Mouse (Mus musculus) lung, embryonic 15.5 days (tissue): ENCODE data around the gene Spata2l. TPM values are rescaled to one million over a fixed set of nuclear protein-coding genes. Genes with fewer than 3 reads are reported as not detected.
"Not testable (repeated sequence)": the region's sequence is repeated elsewhere in the genome, so short reads cannot be mapped to it uniquely, and the experiment has no call there.

Source experiments
- ATAC-seq: fragments of 200-750 bp; cut with Nextera tagmentation; 2 replicates; pipeline ENCODE4 v1.8.0; 2017; ENCODE audit warnings: moderate number of reproducible peaks, borderline replicate concordance; ENCODE audit not compliant: low FRiP score, low TSS enrichment; ENCODE audit errors: extremely low read depth
- H3K27ac ChIP-seq: fragments of 300-500 bp; sonication (generic); 2 replicates; pipeline ENCODE4 v1.5.1; 2015; ENCODE audit warnings: moderate library complexity, mild to moderate bottlenecking, inconsistent platforms
- H3K27me3 ChIP-seq: fragments of 300-500 bp; sonication (generic); 2 replicates; pipeline ENCODE4 v1.6.1; 2015; ENCODE audit warnings: inconsistent platforms
- H3K36me3 ChIP-seq: fragments of 300-500 bp; sonication (generic); 2 replicates; pipeline ENCODE4 v1.6.1; 2015; ENCODE audit warnings: inconsistent platforms
- H3K4me1 ChIP-seq: fragments of 300-500 bp; sonication (generic); 2 replicates; pipeline ENCODE4 v1.6.1; 2015; ENCODE audit warnings: inconsistent platforms
- H3K4me2 ChIP-seq: fragments of 300-500 bp; sonication (generic); 2 replicates; pipeline ENCODE4 v1.6.1; 2015; ENCODE audit warnings: inconsistent platforms, mild to moderate bottlenecking, moderate library complexity
- H3K4me3 ChIP-seq: fragments of 300-500 bp; sonication (generic); 2 replicates; pipeline ENCODE4 v1.5.1; 2015; ENCODE audit warnings: mild to moderate bottlenecking, inconsistent platforms
- H3K9ac ChIP-seq: fragments of 300-500 bp; sonication (generic); 2 replicates; pipeline ENCODE4 v1.6.1; 2015; ENCODE audit warnings: inconsistent platforms
- H3K9me3 ChIP-seq: fragments of 300-500 bp; sonication (generic); 2 replicates; pipeline ENCODE4 v1.6.1; 2016; ENCODE audit warnings: inconsistent platforms
- WGBS: fragments of 180-500 bp; shearing (Covaris S2); methylation state at CpG from one replicate; pipeline ENCODE4 v1.1.7; 2015; 5-methylcytosine and 5-hydroxymethylcytosine counted together
- polyA plus RNA-seq: library from polyadenylated mRNA; unstranded; fragments of >200 nt; fragmentation: Nextera tagmentation; extraction: Ambion mirVana; gene quantifications from 2 replicates; pipeline ENCODE4 v1.2.1, GENCODE M21; 2015

Spata2l gene
- polyA plus RNA-seq, 1 experiment from 2014 or later = 4.6 TPM

GRCm38 (mm10) chr8:123224278-123225266, 11.5 kb downstream of the Spata2l start, which contains the start of gene Cdk10:
TSS of gene Cdk10 (plus strand) at chr8:123224842.
- no peaks in the 10 kb centered on the region for H3K9me3 ChIP-seq
- ATAC-seq = peak; percentile 88; the same call in 1 of the 2 replicates
- H3K4me3 ChIP-seq = peak within 1 kb of the TSS; percentile 62
- H3K27ac ChIP-seq = peak within 1 kb of the TSS; percentile 85
- H3K4me1 ChIP-seq = peaks cover 13% of the 10 kb centered on the region
- H3K9ac ChIP-seq = peak within 1 kb of the TSS; percentile 70
- H3K27me3 ChIP-seq = no peaks in the 10 kb centered on the region
- H3K36me3 ChIP-seq = peaks cover 12% of the 10 kb centered on the region; the same call in 1 of the 2 replicates
- H3K4me2 ChIP-seq = peak within 1 kb of the TSS; percentile 89
- 2% methylated on average over 59 of the region's 59 CpGs for whole genome bisulfite sequencing

DNA sequence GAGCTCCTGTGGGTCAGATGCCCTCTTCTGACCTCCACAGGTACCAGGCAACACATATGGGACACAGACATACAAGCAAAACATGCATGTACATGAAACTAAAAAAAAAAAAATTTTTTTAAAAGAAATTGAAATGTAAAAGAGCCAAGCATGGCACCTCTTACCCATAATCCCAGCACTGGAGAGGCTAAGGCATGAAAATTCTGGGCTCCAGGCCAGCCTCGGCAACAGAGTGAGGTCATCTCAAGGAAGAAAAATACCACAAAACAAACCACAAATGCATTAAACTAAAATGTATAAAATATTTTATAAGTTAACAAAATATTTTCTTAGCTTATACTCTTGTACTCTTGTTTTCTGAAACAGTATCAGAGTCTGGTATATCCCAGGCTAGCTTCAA, 15.1 kb downstream of the Spata2l start:
- no peaks in the 10 kb centered on the region for H3K27me3 ChIP-seq
- peaks cover 13% of the 10 kb centered on the region for H3K4me1 ChIP-seq
- H3K4me2 ChIP-seq = no peak overlapping the region
- ATAC-seq = no peak
- H3K9me3 ChIP-seq = no peaks in the 10 kb centered on the region
- no peak overlapping the region for H3K4me3 ChIP-seq
- H3K36me3 ChIP-seq = no peaks in the 10 kb centered on the region
- no peak overlapping the region for H3K27ac ChIP-seq
- no peak overlapping the region for H3K9ac ChIP-seq
- 66% methylated on average over 1 of the region's 1 CpGs for WGBS

DNA sequence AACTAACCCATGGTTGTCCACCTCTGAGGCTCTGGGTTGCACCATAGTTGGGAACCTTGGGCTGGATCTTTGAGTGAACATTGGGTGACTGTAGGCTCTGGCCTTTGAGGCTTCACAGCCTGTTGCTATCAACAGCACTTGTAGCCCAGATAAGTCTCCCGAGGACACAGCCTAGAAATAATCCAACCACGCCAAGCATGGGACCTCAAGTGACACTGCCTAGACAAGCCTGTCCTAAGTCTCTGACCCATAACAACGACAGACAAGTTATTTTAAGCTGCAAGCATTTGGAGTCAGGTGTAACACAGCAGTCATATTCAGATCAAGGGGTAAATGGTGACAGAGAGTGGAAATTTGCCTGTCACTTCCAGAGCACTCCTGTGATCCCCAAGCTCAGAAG, 20.6 kb downstream of the Spata2l start:
- Histone ChIP-seq H3K9me3 (no peaks in the 10 kb centered on the region), H3K27ac (no peak overlapping the region), H3K4me2 (no peak overlapping the region), H3K9ac (no peak overlapping the region), H3K27me3 (no peaks in the 10 kb centered on the region), H3K36me3 (0 out of 2 replicates have a peak, but pooled peaks cover under 1% of the 10 kb centered on the region), H3K4me1 (peaks cover 17% of the 10 kb centered on the region), H3K4me3 (no peak overlapping the region)
- 68% methylated on average over 3 of the region's 3 CpGs for WGBS
- ATAC-seq = no peak

- H3K4me2 ChIP-seq = peak overlapping the region; percentile 89
- WGBS = 11% methylated on average over 22 of the region's 22 CpGs
- H3K9me3 ChIP-seq = no peaks in the 10 kb centered on the region
- H3K4me1 ChIP-seq = peaks cover 17% of the 10 kb centered on the region
- H3K36me3 ChIP-seq = peaks cover 15% of the 10 kb centered on the region; the same call in 1 of the 2 replicates
- H3K27me3 ChIP-seq = no peaks in the 10 kb centered on the region
- H3K27ac ChIP-seq = peak overlapping the region; percentile 29
- peak overlapping the region; percentile 46 for H3K9ac ChIP-seq
- ATAC-seq = peak; percentile 19; the same call in 1 of the 2 replicates
- peak overlapping the region; percentile 99 for H3K4me3 ChIP-seq
Observed at GRCm38 (mm10) chr8:123213118-123213772, 22.8 kb downstream of the Spata2l start.

DNA sequence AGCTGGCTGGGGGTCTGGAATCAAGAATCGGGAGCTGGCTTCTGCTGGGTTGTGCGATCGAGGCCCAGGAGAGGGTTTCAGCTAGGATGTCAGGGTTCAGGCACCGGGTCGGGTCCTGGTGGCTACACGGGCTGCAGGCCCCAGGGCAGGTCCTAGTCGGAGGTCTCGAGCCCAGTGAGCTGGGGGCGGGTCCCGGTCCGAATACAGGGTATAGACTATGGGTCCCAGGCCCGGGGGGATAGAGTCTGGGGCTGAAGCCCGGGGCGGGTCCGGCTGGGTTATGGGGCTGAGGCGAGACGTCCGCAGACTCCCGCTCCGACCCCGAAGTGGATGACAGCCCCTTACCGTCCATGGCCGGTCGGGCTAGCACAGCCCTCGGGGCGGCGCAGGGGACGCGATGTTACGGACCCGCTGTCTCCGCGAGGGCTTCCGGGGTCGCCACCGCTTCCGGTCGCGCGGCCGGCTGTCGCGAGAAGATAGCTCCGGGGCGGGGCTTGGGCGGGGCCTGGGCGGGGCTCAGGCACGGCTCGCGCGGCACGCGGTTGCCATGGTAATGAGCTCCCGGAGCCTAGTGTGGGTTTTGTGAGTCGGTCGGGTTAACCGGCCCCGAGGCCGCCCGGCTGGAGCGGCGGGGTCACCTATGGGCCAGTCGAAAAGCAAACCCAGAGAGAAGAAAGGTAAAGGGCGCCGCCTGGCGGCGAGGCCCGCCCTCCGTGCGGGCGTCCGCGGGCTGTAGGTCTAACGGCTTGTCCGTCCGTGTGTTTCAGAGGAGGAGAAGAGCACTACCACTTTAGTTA, 23.5 kb downstream of the Spata2l start, which contains the start of the genes Chmp1a and Spata33:
TSS of gene Chmp1a (minus strand) at position 443 of the 797 bp plus-strand sequence.
TSS of gene Spata33 (plus strand) at position 512 of the 797 bp plus-strand sequence.
- Histone ChIP-seq H3K4me2 (peak within 1 kb of the TSS; percentile 89), H3K36me3 (peaks cover 22% of the 10 kb centered on the region), H3K27ac (peak within 1 kb of the TSS; percentile 29), H3K9me3 (no peaks in the 10 kb centered on the region), H3K4me1 (peaks cover 17% of the 10 kb centered on the region), H3K27me3 (no peaks in the 10 kb centered on the region), H3K9ac (peak within 1 kb of the TSS; percentile 98), H3K4me3 (peak within 1 kb of the TSS; percentile 99)
- ATAC-seq = peak; percentile 92
- WGBS = under 1% methylated on average over 76 of the region's 76 CpGs

DNA sequence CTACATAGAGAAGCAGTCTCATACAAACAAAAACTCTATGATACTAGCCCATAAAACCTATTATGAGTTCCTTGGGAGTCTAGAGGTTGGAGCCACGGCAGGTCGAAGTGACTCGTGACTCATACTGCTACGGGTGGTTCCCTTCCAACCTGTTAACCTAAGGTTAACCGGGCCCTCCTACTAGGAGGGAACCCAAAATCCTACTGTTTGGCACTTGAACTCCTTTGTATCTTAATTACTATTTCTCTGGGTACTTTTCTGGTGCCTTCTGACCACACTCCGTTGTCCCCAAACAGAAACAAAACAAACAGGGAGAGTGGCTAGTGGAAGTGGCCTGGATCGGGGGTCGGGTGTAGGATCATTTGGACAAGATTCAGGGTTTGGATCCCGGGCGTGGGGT, 24.2 kb downstream of the Spata2l start:
- H3K36me3 ChIP-seq = peaks cover 29% of the 10 kb centered on the region
- H3K9ac ChIP-seq = peak overlapping the region; percentile 98
- H3K27me3 ChIP-seq = no peaks in the 10 kb centered on the region
- H3K27ac ChIP-seq = no peak overlapping the region
- WGBS = 36% methylated on average over 10 of the region's 10 CpGs
- peaks cover 17% of the 10 kb centered on the region for H3K4me1 ChIP-seq
- H3K4me2 ChIP-seq = peak overlapping the region; percentile 89
- peak overlapping the region; percentile 99 for H3K4me3 ChIP-seq
- no peaks in the 10 kb centered on the region for H3K9me3 ChIP-seq
- no peak for ATAC-seq

- Histone ChIP-seq H3K4me3 (no peak overlapping the region), H3K27ac (no peak overlapping the region), H3K9ac (no peak overlapping the region), H3K36me3 (peaks cover 33% of the 10 kb centered on the region), H3K4me2 (no peak overlapping the region), H3K27me3 (no peaks in the 10 kb centered on the region; the same call in 1 of the 2 replicates), H3K4me1 (no peaks in the 10 kb centered on the region), H3K9me3 (no peaks in the 10 kb centered on the region)
- ATAC-seq = no peak
- 69% methylated on average over 3 of the region's 3 CpGs for WGBS
Observed at GRCm38 (mm10) chr8:123203571-123203970, 32.5 kb downstream of the Spata2l start.

GRCm38 (mm10) chr8:123202288-123202687, 33.7 kb downstream of the Spata2l start:
- WGBS = 23% methylated on average over 5 of the region's 5 CpGs
- Histone ChIP-seq H3K27me3 (no peaks in the 10 kb centered on the region; the same call in 1 of the 2 replicates), H3K4me3 (no peak overlapping the region), H3K9me3 (no peaks in the 10 kb centered on the region), H3K27ac (no peak overlapping the region), H3K36me3 (peaks cover 24% of the 10 kb centered on the region), H3K9ac (no peak overlapping the region), H3K4me2 (no peak overlapping the region), H3K4me1 (no peaks in the 10 kb centered on the region)
- no peak for ATAC-seq

GRCm38 (mm10) chr8:123199864-123200263, 36.2 kb downstream of the Spata2l start:
- ATAC-seq = peak; percentile 55; the same call in 1 of the 2 replicates
- Histone ChIP-seq H3K4me3 (no peak overlapping the region), H3K9ac (no peak overlapping the region), H3K36me3 (peaks cover 4% of the 10 kb centered on the region; the same call in 1 of the 2 replicates), H3K4me2 (no peak overlapping the region), H3K9me3 (no peaks in the 10 kb centered on the region), H3K4me1 (no peaks in the 10 kb centered on the region), H3K27me3 (no peaks in the 10 kb centered on the region; the same call in 1 of the 2 replicates), H3K27ac (no peak overlapping the region)
- WGBS = 31% methylated on average over 14 of the region's 14 CpGs

- ATAC-seq, H3K27me3 ChIP-seq, H3K27ac ChIP-seq, H3K9ac ChIP-seq, H3K4me1 ChIP-seq, H3K36me3 ChIP-seq, H3K4me2 ChIP-seq, H3K9me3 ChIP-seq, H3K4me3 ChIP-seq: not testable (repeated sequence)
- WGBS = 77% methylated on average over 5 of the region's 5 CpGs
Observed at GRCm38 (mm10) chr8:123197016-123197415, 39.0 kb downstream of the Spata2l start.

DNA sequence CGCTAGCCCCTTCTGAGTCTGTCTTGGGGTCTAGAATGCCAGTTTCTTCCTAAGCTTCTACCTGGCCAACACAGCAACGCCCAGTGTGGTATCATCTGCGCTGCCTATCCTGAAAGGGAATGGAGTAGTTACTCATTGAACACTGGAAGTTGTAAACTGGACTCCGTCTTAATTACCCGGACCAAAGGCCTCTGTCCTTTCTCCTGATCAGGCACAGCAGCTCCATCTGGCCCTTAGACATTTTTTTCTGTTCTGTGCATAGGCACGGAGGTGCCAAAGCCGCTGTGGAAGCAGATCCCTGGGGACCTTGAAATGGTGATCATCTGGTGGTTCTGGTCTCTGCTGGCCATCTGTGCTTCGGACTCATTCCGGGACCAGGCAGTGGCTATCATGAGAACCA, 42.3 kb downstream of the Spata2l start:
- no peaks in the 10 kb centered on the region for H3K36me3 ChIP-seq
- no peaks in the 10 kb centered on the region for H3K27me3 ChIP-seq
- H3K27ac ChIP-seq = no peak overlapping the region
- no peak overlapping the region for H3K4me2 ChIP-seq
- peaks cover 11% of the 10 kb centered on the region for H3K4me1 ChIP-seq
- no peak overlapping the region for H3K4me3 ChIP-seq
- ATAC-seq = no peak
- no peaks in the 10 kb centered on the region for H3K9me3 ChIP-seq
- H3K9ac ChIP-seq = no peak overlapping the region
- WGBS = 88% methylated on average over 9 of the region's 9 CpGs
